Mouse (Mus musculus) liver, adult (tissue): ENCODE results near the gene Hic2.

Experiments
- GATA4 ChIP-seq: IDR thresholded peaks from 2 replicates; pipeline ENCODE4 v1.6.1; 2014; ENCODE audit warnings: mild to moderate bottlenecking, low read length; ENCODE audit not compliant: insufficient replicate concordance

Gene Hic2

GRCm38 (mm10) chr16:17255270-17255669 is 21.9 kb downstream of the Hic2 start:
- TF ChIP-seq GATA4: no peak

- TF ChIP-seq GATA4: no peak
These were observed 24.0 kb downstream of the Hic2 start for GRCm38 (mm10) chr16:17257359-17257821.

GRCm38 (mm10) chr16:17258917-17259316 is 25.5 kb downstream of the Hic2 start:
- no peak for TF ChIP-seq GATA4

GRCm38 (mm10) chr16:17261341-17261740 is 28.0 kb downstream of the Hic2 start:
- no peak for TF ChIP-seq GATA4

- TF ChIP-seq GATA4: no peak
These were observed 32.7 kb downstream of the Hic2 start for GRCm38 (mm10) chr16:17266113-17266512.

- TF ChIP-seq GATA4: no peak
These were observed 34.6 kb downstream of the Hic2 start for GRCm38 (mm10) chr16:17267937-17268336.

- no peak for TF ChIP-seq GATA4
These were observed 36.5 kb downstream of the Hic2 start for GRCm38 (mm10) chr16:17269872-17270271.

GRCm38 (mm10) chr16:17271124-17271523 is 37.8 kb downstream of the Hic2 start:
- no peak for TF ChIP-seq GATA4

GRCm38 (mm10) chr16:17271856-17272255 is 38.5 kb downstream of the Hic2 start:
- TF ChIP-seq GATA4: no peak

GRCm38 (mm10) chr16:17275721-17276120 is 42.3 kb downstream of the Hic2 start, which contains the start of gene Tmem191c:
Gene Tmem191c (plus strand): TSS chr16:17276077.
- TF ChIP-seq GATA4: no peak

GRCm38 (mm10) chr16:17276164-17277151 is 43.1 kb downstream of the Hic2 start:
- TF ChIP-seq GATA4: no peak

- no peak for TF ChIP-seq GATA4
These were observed 44.2 kb downstream of the Hic2 start for GRCm38 (mm10) chr16:17277342-17278211.

- TF ChIP-seq GATA4: no peak
These were observed 47.1 kb downstream of the Hic2 start for GRCm38 (mm10) chr16:17280471-17280870.

- no peak for TF ChIP-seq GATA4
These were observed 49.8 kb downstream of the Hic2 start for GRCm38 (mm10) chr16:17283151-17283550.

GRCm38 (mm10) chr16:17287103-17287502 is 53.7 kb downstream of the Hic2 start:
- no peak for TF ChIP-seq GATA4
